Mouse (Mus musculus): ENCODE measurements around the gene Herc6.
"Not testable (repeated sequence)": the region's sequence is repeated elsewhere in the genome, so short reads cannot be mapped to it uniquely, and the experiment has no call there.

The Herc6 gene

GRCm38 (mm10) chr6:57580881-57581548, at the start of gene Herc6:
Gene Herc6, plus strand, starts transcription at chr6:57581000.
- peak; percentile 87 to 88 for DNase-seq

- no peak for DNase-seq
Observed at GRCm38 (mm10) chr6:57531011-57531410, 49.8 kb upstream of the Herc6 start.

GRCm38 (mm10) chr6:57531441-57531840, 49.4 kb upstream of the Herc6 start:
- DNase-seq: no peak

GRCm38 (mm10) chr6:57532022-57532421, 48.8 kb upstream of the Herc6 start:
- DNase-seq: no peak

GRCm38 (mm10) chr6:57533410-57533809, 47.4 kb upstream of the Herc6 start:
- DNase-seq: no peak

- peak; percentile 17 to 26 for DNase-seq
Observed at GRCm38 (mm10) chr6:57534231-57534610, 46.6 kb upstream of the Herc6 start.

GRCm38 (mm10) chr6:57534611-57535286, 46.1 kb upstream of the Herc6 start:
- peak; percentile 33 to 35 for DNase-seq

GRCm38 (mm10) chr6:57535386-57535936, 45.3 kb upstream of the Herc6 start, which contains the start of gene Ppm1k:
Gene Ppm1k, minus strand, starts transcription at chr6:57535468.
- peak; percentile 100 for DNase-seq

GRCm38 (mm10) chr6:57535971-57536669, 44.7 kb upstream of the Herc6 start:
- peak in 1 of 2 experiments; percentile 15 for DNase-seq

GRCm38 (mm10) chr6:57537887-57538286, 42.9 kb upstream of the Herc6 start:
- no peak for DNase-seq

- peak in 1 of 2 experiments; percentile 13 for DNase-seq
Observed at GRCm38 (mm10) chr6:57540950-57541498, 39.8 kb upstream of the Herc6 start.

GRCm38 (mm10) chr6:57541737-57542335, 39.0 kb upstream of the Herc6 start:
- no peak for DNase-seq

GRCm38 (mm10) chr6:57543591-57543990, 37.2 kb upstream of the Herc6 start:
- DNase-seq: not testable (repeated sequence)

GRCm38 (mm10) chr6:57544866-57545265, 35.9 kb upstream of the Herc6 start:
- DNase-seq: peak; percentile 22 to 62

- no peak for DNase-seq
Observed at GRCm38 (mm10) chr6:57551211-57551796, 29.5 kb upstream of the Herc6 start.

- DNase-seq: no peak
Observed at GRCm38 (mm10) chr6:57557796-57558317, 22.9 kb upstream of the Herc6 start.

GRCm38 (mm10) chr6:57563454-57563853, 17.3 kb upstream of the Herc6 start:
- no peak for DNase-seq

GRCm38 (mm10) chr6:57565452-57565851, 15.3 kb upstream of the Herc6 start:
- DNase-seq: no peak

- no peak for DNase-seq
Observed at GRCm38 (mm10) chr6:57567630-57568029, 13.2 kb upstream of the Herc6 start.

- DNase-seq: peak in 1 of 2 experiments; percentile 43
Observed at GRCm38 (mm10) chr6:57570170-57570974, 10.4 kb upstream of the Herc6 start.

GRCm38 (mm10) chr6:57571587-57571986, 9.2 kb upstream of the Herc6 start:
- no peak for DNase-seq

Data from lung, adult 18-20 months (tissue).